Mouse (Mus musculus) kidney, adult 8-10 months (tissue): ENCODE data around the gene Anxa5.

Experiments
- DNase-seq, 2 experiments: peaks; one replicate each; pipeline ENCODE4 v3.0.0; 2022

Gene Anxa5

DNA sequence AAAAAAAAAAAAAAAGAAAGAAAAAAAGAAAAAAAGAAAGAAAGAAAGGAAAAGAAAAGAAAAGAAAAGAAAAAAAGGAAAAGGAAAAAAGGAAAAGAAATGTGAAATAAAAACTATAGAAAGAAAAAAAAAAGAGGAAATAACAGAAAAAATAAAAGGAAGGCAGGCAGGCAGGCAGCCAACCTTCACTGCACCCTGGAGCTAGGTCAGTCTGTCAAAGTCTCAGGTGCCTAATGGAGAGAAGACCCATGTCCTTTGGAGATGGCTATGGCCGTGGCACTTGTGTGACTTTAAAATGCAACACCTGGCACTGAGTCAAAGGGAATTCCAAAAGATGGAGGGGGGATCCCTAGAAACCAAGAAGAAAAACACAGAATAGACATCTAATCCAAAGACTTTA lies 12.7 kb upstream of the Anxa5 start:
- no peak for DNase-seq

DNA sequence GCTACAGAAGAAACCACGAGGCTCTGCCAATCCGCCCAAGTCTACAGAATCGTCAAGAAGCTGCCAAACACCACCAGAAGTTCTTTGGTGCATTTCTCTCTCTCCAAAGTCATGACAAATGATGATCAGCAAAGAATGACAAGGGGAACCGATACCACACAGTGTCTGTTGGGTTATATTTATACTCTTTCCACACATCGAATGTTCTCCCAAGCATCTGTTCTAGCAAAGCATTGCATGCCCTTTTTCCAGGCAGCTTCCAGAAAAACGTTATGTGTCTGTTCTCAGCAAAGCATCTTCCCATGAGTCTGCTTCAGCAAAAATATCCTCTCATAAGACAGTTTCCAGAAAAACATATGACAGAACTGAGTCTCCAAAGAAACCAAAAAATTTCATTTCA lies 11.2 kb upstream of the Anxa5 start:
- DNase-seq: no peak

DNA sequence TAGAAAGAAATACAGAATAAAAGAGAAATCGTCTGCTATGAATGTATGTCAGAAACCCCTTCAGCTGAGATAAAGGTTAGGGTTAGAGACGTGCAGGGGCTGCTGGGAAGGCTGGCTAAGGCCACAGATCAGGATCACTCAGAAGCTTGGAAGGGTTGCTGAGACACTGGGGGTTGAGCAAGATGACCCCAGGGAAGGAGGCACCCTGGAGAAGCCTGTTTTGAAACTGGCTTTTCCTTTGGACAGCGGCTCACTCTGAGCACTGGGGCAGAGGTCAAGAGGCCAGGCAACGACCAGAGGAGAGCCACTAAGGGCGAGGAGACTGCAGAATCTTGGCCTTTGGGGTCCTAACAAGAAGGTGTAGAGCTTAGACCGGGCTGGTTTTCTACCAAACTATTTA lies 10.5 kb upstream of the Anxa5 start:
- DNase-seq: no peak

DNA sequence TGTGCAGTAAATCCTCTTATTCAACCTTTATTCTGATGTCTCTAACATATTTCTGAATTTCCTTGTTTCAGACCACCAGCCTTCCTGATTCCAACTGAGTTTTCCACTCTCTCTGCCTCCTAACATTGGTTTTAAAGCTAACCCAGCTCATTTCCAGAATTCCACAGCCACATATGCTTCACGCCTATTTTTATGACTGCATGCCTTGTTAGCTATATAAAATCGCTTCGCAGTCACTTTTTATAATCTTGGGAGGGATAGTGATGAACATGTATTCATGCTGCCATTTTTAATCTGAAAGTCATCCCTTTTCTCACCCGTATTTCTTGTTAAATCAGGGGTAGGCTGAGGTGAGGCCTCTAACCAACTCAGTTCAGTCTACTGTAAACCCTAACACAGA lies 8.6 kb upstream of the Anxa5 start:
- no peak for DNase-seq

DNA sequence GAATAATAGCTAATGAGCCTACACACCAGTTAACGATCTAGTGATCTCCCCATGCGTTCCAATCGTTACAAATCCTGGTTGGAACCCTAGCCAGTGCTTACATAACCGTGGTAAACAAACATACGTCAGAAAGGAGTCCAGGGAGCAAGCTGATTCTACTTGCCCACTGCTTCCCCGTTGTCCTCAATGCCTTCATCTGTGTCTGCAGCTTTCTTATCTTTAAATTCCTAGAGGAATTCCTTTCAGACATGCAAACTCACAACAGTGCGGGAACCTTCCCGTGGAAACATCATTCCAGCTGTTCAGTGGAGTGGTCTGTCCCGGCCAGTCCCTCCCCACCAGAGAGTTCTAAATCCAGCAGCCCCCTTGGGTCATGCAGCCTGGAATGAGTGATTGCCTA lies 7.2 kb upstream of the Anxa5 start:
- no peak for DNase-seq

DNA sequence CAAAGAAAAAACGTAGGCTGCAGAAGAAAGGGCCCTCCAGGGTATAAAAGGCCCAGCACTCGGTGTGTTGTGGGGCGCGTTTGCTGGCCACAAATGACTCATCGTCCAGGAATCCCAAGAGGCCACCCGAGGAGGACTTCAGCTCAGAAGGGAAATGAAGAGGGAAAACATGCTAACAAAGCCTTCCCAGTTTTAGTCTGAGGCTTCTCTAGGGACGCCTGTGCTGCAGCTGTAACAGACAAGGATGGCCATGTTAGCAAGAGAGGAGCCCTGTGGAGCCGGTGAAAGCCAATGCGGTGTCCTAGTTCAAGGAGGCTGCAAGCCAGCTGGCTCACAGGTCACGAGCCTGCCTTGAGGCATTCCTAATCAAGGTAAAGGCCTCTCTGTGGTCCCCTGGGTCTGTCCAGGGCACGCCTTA lies 6.1 kb upstream of the Anxa5 start:
- DNase-seq: peak in 1 of 2 experiments; percentile 32

DNA sequence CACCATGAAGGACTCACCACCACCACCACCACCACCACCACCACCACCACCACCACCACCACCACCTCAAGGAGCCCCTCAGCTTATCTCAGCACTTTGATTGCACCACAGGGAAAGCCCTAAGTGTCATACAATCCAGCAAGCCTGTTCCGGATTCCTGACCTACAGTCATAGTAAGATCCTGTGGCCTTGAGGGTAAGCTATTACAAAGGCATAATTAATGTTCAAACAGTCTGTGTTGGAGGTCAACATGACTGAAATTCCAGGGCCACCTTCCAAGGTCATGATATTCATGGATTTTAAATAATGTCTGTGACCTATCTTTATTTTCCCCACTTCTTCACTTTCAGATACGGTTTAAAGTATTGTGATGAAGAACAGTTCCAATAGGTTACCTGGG lies 4.8 kb upstream of the Anxa5 start:
- no peak for DNase-seq

DNA sequence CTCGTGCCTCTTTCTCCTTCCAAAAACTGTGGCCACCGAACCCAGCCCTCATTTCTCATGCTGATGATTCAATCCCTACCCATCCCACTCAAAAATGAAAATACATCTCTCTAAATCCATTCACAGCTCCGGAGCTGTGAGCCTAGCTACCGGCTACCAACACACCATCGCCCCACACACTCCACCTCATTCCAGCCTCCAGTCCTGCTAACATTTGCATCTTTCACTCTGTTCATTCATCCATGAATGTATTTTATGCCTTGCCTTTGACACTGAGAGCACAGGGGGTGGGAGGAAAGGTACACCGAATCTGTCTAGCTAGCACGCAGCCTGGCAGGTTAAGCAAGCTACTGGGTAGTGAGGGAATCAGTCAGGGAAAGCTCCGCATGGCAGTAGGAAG lies 3.1 kb upstream of the Anxa5 start:
- DNase-seq: no peak

DNA sequence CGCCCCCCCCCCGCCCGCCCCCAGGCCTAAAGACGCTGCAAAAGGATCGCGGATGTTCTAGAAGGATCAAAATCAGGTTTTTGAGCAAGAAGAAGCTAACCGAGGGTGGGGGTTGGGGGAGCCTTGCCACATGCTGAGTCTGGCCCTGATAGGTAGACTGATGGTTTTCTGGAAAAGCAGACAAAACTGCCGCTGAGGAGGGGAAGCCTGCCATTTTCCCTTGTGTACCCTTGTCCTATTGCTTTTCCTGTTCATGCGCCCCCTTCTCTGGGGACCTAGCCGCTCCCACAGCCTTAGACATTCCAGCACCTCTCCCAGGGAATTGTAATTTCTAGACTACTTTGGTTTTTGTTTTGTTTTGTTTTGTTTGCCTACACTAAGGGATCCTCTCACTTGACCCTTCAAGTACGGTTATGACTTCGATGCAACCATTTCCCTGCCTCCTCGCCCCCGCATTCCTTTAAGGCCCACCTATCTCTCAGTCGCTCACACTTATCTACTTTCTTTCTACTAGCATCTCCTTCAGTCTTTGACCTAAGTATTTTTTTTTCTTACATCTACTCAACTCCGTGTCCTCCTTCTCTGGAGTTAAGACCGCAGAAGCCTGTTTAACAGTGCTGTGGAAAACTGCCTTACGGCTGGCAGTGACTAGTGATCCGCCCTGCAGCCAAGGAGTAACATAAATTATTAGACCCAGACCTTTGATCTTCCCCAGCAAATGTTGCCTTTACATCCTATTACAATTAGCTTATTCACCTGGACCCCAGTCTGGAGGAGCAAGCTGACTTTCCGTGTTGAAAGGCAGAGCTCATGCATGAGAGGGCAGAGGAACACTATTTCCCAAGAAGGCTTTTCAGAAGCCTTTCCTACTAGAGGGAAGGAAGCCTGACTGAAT lies 814 bp upstream of the Anxa5 start:
- DNase-seq: no peak

DNA sequence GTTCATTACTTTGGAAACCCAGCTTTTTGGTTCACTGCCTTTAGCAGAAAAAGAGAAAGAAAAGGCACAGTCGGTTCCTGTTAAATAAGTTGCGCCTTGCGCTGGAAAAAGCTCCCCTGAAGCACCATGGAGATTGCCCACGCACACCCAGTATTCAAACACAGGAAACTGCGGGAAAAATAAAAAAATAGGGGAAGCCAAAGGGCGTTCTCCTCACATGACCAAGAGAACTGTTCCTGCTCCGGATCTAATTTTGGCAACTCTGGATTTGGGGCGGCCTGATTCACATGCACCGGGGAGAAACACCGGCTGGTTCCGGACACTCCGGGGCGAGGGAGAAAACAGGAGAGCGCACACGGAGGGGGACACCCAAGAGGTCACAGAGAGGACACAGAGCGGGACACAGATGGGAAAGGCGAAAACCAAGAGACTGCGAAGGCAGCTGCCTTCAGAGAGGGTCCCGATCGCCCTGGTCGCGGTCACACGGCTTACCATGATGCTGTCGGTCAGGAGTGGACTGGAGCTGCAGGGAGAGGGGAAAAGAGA lies 683 bp downstream of the Anxa5 start:
- DNase-seq: peak; percentile 45

DNA sequence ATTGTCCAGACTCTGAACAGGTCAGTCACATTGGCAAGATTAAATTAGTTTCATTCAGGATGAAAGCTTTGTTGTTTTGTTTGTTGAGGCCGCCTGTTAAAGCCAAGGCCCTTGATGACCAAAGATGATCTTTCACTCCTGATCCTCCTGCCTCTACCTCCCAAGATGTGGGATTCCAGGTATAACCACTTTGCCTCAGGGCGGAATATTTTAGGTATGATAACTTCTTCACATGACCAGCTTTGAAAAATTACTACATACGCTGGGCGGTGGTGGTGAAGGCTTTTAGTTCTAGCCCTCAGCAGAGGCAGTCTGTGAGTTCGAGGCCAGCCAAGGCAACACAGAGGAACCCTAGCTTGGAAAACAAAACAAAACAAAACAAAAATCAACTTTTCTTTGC lies 1.3 kb downstream of the Anxa5 start:
- DNase-seq: no peak

DNA sequence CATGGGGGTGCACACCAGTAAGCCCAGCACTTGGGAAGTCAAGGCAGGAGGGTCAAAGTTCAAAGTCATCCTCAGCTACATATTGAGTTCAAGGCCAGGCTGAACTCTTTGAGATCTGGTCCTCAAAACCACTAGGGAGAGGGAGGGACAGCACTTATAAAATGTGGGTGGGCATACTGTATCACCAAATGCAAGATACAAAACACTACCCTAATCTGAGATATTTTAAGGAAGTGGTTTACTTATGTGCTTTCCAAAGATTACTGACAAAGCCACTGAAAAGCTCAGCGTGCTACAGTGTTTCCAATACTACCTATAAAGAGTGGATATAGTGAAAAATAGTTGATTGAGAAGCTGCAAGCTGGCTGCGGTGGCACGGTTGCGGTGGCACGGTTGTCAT lies 2.5 kb downstream of the Anxa5 start:
- DNase-seq: no peak

DNA sequence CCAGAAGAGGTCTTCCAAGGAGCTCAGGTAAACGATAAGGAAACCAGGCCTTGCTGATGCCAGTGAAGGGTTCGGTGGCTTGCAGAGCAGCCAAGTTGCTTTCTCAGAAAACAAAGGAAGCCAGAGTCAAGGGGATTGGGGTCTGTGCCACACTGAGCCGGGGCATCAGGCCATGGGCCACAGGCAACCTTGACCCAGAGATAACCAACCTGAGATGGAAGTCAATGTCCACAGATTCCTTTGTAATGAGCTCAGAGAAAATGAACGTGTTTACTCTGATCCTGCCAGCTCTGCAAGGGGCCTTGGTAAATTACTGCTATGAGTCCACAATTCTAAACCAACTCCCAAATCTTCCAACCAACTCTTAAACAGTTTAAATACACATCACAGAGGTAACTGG lies 3.8 kb downstream of the Anxa5 start:
- DNase-seq: no peak

DNA sequence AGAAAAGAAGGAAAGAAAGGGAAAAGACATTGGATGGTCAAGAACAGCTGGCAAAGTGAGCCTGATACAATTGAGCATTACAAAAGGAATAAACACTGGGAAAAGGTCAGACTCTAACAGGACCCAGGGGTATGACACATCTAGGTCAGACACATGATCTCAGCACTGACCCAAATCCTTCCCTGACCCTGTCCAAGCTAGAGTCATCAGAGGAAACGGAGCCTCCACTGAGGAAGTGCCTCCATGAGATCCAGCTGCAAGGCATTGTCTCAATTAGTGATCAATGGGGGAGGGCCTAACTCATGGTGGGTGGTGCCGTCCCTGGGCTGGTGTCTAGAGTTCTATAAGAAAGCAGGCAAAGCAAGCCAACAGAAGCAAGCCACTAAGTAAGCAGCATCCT lies 6.8 kb downstream of the Anxa5 start:
- DNase-seq: no peak

DNA sequence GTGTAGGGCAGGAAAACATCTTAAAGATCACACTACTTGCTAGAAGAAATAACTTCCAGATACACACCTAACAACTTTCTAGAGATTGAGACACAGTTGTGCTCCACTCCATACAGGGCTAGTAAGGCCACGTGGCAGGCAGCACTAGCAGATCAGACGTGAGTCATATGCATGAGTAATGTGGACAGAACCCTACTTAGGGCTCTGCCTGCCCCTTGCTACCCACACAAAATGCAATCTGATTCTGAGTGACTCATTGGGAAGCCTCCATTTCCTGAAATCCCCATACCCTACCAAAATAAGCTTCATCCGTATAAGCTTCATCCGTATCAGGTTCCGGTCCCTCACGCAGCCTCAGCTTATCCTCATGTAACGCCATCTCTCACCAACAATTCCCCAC lies 8.1 kb downstream of the Anxa5 start:
- no peak for DNase-seq

DNA sequence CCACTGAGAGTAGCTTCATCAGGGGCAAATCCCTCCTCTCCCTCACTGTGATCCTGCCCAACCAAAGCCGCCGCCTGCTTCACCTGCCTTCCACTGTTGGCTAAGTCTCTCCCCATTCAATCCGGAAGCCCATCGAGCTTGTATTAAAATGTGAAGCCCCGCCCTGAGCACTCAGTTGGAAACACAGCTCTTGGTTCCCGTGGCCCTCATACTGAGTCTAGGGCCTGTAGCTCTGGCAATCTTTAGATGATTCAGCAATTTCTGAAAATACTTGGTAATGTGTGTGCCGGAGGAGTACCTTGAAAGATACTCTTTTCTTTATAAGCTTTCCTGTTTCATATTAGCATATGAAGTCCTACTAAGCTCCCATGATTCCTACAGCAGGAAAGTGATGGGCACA lies 10.2 kb downstream of the Anxa5 start:
- no peak for DNase-seq

DNA sequence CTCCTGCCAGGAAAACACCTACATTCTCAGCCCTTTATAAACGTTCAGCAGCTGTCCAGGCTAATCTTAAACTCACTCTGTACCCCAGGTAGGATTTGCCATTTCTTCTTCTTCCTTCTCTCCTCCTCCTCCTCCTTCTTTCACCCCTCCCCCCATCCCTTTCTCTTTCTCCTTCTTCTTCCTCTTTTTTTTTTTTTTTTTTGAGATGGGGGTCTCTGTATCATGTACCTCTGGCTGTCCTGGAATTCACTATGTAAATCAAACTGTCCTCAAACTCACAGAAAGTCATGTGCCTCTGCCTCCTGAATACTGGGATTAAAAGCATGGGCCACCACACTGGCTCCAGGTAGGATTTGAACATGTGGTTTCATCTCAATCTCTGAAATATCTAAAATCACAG lies 13.3 kb downstream of the Anxa5 start:
- DNase-seq: no peak

DNA sequence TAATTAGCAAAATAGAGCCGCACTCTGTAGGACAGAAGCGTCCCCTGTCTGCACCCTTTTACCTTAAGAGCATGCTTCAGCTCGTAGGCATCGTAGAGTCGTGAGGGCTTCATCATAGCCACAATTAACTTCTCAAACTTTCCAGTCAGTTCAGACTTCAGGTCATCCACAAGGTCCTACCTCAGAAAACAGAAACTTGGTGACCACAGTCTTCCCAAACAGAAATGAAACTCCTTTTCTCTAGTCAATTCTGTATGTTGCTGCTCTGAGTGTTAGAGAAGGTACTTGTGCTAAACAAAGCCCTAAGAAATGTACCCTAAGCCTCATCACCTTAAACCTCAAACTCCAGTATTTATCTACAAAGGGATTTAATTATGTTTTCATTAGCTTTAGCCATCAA lies 13.9 kb downstream of the Anxa5 start:
- no peak for DNase-seq

DNA sequence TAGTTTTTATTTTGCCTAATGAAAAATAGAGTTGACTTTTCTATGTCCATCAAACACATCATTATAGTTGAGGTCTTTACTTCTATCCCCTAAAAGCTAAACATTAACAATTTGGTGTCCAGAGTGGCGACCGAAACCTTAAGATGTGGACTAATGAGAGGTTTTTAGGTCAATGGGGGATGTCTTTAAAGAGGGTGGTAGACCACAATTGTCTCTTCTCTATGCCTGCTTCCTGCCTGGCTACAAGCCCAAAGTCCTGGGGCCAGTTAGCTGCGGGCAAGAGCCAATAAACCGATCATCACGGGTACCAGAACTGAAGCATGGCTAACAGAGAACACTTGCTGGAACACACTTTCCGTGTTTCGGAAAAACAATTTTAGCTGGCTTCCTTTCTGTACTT lies 15.0 kb downstream of the Anxa5 start:
- DNase-seq: no peak

DNA sequence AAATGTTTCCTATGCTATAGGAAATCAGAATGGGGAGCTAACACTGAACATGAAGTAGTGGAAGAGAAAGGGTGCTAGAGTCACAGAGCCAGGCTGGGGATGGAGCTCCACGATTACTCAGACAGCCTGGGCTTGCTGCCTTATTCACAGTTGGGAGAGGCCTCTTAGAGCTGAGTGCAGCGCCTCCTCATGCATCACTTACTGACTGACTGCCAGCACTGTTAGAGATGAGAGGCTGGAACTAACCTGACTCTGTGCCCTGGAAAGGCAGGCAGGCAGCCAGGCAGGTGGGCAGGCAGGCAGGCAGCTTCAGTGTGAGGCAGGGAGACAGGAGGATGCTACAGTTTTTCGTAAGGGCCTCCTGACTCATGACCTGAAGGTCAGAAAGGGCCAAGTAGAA lies 20.1 kb downstream of the Anxa5 start:
- DNase-seq: no peak

DNA sequence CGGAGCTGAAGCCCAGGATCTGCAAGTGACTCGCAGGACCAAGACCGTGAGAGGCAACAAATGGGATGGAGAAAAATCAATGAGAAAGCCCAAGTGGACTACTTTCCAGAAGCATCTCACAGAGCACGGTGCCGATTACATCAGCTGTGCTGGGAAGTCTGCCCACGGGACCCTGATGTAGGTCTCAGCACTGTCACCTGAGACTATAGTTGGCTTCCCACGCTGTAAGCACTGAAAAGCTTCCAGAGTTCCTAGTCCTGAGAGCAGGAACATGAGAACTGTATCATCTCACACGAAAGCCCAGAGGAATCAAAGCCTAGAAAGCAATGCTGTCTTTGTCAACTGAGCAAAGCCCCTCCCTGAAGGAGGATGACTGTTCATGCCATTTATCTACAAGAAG lies 20.6 kb downstream of the Anxa5 start:
- no peak for DNase-seq

DNA sequence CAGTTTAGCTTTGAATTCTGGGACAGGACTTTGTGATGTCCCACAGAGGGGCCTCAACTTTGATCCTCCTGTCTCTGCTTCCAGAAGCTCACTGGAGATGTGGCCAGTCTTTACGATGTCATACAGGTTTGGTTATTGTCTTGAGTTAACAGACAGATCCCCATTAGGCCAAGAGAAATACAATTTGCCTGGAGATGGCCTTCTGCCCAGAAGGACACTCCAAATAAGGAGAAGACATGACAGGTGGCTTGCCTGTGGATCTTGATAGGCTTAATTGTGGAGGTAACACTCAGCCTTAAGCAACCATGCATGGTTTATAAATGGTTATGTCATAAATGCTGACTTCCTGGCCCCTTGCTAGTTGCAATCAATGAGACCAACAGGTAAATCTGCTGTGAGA lies 23.2 kb downstream of the Anxa5 start:
- DNase-seq: no peak

DNA sequence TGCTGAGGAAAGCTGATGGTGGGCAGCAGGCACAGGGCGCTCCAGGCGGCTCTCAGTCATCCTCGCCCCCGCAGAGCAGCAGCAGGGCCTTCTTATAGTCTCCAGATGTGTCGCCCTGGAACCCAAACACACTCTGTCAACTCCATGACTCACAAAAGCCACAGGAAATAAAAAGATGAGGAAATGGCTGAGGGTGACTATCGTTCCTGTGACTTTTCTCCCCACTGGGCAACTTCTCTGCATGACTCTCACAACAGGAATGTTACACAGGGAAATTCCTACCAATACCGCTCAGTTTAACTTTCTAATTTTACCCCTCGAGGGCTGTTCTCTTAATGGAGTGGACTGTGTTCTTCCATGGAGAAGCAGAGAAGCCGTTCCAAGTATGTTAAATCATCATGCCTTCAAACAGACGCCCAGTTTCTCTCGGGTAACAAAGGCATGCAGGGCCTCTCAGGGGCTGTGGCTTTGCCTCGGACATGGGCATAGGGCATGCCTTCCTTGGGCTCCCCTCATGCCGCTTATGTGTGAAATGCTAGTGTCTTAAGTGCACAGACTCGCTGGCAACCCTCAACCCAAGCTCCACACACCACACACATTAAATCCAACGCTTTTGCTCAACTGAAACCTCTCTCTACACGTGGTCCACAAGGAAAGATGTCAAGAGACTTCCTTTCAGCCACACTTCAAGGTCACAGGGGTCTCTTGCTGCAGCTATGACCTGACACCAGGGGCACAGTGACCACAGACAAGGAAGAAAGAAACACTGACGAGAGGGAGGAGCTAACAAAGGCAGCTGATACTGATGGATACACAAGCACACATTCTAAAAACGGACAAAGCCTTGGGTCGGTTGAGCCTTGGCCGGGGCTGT lies 26.2 kb downstream of the Anxa5 start:
- DNase-seq: no peak

DNA sequence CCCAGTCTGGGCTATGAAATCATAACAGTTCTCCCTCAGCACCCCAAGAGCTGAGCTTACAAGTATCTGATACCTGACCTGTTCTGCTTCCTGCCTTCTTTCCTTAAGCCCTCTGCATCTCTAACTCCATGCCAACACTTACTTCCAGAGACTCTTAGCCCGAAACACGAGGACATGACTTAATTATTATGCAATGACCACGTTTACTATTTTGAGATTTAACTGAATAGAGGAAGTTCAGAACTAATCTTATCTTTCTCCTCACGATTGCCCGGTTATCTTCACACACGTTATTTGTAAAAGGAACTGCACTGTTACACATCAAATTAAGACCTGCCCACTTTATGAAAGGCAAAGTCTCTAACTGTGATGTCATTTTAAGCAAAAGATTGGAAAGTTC lies 28.8 kb downstream of the Anxa5 start:
- no peak for DNase-seq
